Mouse (Mus musculus) spleen, adult 2 months (tissue): Measurements from ENCODE around the gene P2ry6. TPM values are rescaled to one million over a fixed set of nuclear protein-coding genes. Genes with fewer than 3 reads are reported as not detected.

Experiments
- DNase-seq, 2 experiments: peaks; one replicate each; pipeline versions ENCODE4 v3.0.0 to v3.0.0-alpha.2; 2012 to 2021; ENCODE audit warnings: low spot score in 2 of 2, low read depth in 1 of 2
- H3K27ac ChIP-seq: fragments of 200-500 bp; 2 replicates; pipeline ENCODE4 v1.5.1; 2012; ENCODE audit warnings: low read length, inconsistent platforms; ENCODE audit not compliant: insufficient read depth
- H3K27me3 ChIP-seq: fragments of 200-500 bp; 2 replicates; pipeline ENCODE4 v1.6.1; 2012; ENCODE audit warnings: mild to moderate bottlenecking, moderate library complexity, low read length, inconsistent platforms; ENCODE audit not compliant: control insufficient read depth, insufficient read depth
- H3K36me3 ChIP-seq: fragments of 200-500 bp; 2 replicates; pipeline ENCODE4 v1.6.1; 2012; ENCODE audit warnings: mild to moderate bottlenecking, low read length, inconsistent platforms; ENCODE audit not compliant: control insufficient read depth, insufficient read depth
- H3K4me1 ChIP-seq: fragments of 200-500 bp; 2 replicates; pipeline ENCODE4 v1.6.1; 2011; ENCODE audit warnings: inconsistent platforms; ENCODE audit not compliant: control insufficient read depth, insufficient read depth, insufficient read length
- H3K4me3 ChIP-seq: fragments of 200-500 bp; 2 replicates; pipeline ENCODE4 v1.5.1; 2011; ENCODE audit warnings: mild to moderate bottlenecking, inconsistent platforms; ENCODE audit not compliant: insufficient read depth, insufficient read length; ENCODE audit errors: extremely low read depth
- CTCF ChIP-seq: fragments of 200-500 bp; IDR thresholded peaks from 2 replicates; pipeline ENCODE4 v1.5.1; 2011; ENCODE audit warnings: mild to moderate bottlenecking, inconsistent platforms; ENCODE audit not compliant: insufficient read depth, insufficient read length, insufficient replicate concordance; ENCODE audit errors: extremely low read depth
- POLR2A ChIP-seq: fragments of 200-500 bp; IDR thresholded peaks from 2 replicates; pipeline ENCODE4 v1.6.1; 2011; ENCODE audit warnings: low read depth, low read length, inconsistent platforms
- WGBS: fragments of 180-500 bp; shearing (Covaris S2); methylation state at CpG from one replicate; pipeline ENCODE4 v1.1.7; 2018; 5-methylcytosine and 5-hydroxymethylcytosine counted together
- polyA plus RNA-seq: library from polyadenylated mRNA; depleted of rRNA; stranded (reverse); fragments of >200 nt; gene quantifications from 2 replicates; pipeline ENCODE4 v1.2.3, GENCODE M21; 2012

P2ry6 gene
- polyA plus RNA-seq, 1 experiment: 36.0 TPM

DNA sequence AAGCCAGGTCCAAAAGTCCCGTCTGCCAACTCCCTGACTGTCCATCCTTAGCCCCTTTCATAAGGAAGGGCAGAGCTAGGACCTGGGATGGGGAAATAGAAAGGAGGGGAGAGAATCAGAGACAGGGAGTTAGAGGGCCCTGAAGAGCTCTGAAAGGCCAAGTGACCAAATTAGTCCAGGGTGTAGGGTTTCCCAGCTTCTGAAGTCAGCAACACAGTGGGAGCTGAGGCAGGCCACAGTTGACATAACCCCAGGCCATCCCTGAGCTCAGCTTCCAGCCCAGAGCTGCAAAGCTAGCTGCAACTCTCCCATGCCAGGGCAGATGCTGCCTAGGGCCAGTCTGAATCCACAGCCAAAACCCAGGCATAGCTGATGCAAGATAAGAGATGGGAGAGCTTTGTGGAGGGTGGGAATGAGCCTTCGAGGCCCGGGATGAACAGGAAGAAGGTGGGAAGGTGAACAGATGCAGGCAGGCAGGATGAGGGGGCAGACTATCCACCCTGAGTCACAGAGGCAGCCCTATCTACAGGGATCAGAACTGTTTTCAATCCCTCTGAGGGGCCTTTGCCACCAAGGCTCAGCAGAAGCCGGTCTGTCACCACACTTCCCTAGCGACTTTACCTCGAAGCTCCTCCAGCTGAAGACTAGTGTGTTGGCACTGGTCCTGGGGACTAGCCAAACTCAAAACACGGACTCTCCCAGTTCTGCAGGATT lies 47.0 kb downstream of the P2ry6 start:
- TF ChIP-seq POLR2A: no peak
- no peak for TF ChIP-seq CTCF
- DNase-seq: no peak
- Histone ChIP-seq H3K4me3 (peak overlapping the region; percentile 10; the same call in 1 of the 2 replicates), H3K4me1 (peaks cover 11% of the 10 kb centered on the region), H3K27me3 (peaks cover 16% of the 10 kb centered on the region), H3K36me3 (no peaks in the 10 kb centered on the region), H3K27ac (no peak overlapping the region)
- whole genome bisulfite sequencing: 64% methylated on average over 7 of the region's 7 CpGs

DNA sequence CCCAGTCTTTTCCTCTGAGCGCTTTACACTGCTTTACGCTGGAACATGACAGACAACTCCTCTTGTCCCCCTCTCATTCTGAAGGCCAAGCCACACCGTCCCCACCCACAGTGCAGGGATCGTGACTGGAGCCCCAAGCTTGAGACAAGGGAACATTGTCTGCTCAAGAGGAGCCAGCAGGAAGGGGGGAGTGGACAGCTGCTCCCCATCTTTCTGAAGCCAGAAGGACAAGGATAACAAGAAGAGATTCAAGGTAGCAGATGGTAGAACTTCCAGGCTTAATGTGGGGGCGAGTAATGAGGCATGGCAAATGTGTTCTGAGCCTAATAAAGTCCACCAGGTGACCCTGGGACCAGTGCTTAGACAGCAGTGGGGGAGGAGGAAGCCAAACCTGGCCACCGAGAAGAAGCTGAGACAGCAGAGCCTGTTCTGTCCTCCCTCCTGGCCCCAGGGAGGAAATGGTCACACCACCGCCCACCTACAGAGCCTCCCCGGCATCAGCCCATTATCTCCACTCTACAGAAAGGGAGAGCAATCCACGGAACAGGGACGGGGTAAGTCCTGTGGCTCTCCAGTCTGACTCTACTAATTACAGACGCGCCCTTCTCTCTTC lies 48.0 kb downstream of the P2ry6 start:
- H3K4me3 ChIP-seq: 0 out of 2 replicates have a peak overlapping the region, but pooled peaks have one; percentile 4
- H3K36me3 ChIP-seq: no peaks in the 10 kb centered on the region
- H3K27ac ChIP-seq: peak overlapping the region; percentile 21; the same call in 1 of the 2 replicates
- peaks cover 5% of the 10 kb centered on the region; the same call in 1 of the 2 replicates for H3K4me1 ChIP-seq
- peaks cover 7% of the 10 kb centered on the region for H3K27me3 ChIP-seq
- WGBS: 73% methylated on average over 12 of the region's 12 CpGs
- TF ChIP-seq CTCF (no peak), POLR2A (no peak)
- no peak for DNase-seq

DNA sequence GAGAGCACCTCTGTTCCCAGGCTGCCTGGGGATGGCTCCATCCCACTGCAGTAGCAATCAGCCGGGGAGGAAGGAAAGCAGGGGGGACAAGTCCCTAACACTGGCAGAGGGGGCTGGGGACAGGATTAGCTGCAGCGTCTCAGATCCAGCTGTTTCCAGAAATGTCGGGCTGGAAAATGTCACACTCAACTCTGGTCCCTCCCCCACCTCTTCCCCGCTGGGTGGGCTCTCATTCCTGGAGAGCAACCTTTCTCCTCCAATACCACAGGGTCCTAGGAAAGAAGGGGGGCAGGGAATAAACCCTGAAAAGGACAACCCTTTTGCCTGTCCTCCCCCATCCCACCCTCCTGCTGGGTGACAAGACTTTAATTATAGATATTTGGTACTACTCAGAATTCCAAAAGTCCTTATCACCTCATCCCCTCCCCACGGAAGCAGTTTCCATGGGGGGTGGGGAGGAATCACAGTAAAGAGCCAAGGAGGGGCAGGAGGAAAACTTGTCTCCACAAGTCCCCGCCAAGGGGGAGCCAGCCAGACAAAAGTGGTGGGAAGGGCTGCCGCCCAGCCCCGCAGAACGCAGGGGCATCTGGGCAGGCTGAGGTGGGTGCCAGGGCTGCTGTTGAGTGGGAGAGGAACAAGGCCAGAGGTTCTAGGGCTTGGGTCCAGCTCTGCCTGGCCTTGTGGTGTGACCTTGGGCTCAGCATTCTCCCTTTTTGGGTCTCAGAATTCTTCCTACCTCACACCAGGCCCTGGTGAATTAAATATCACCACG lies 49.6 kb downstream of the P2ry6 start:
- WGBS: 86% methylated on average over 10 of the region's 10 CpGs
- Histone ChIP-seq H3K4me1 (no peaks in the 10 kb centered on the region), H3K4me3 (no peak overlapping the region), H3K27ac (0 out of 2 replicates have a peak overlapping the region, but pooled peaks have one; percentile 8), H3K36me3 (no peaks in the 10 kb centered on the region), H3K27me3 (no peaks in the 10 kb centered on the region)
- no peak for DNase-seq
- TF ChIP-seq POLR2A (no peak), CTCF (no peak)

DNA sequence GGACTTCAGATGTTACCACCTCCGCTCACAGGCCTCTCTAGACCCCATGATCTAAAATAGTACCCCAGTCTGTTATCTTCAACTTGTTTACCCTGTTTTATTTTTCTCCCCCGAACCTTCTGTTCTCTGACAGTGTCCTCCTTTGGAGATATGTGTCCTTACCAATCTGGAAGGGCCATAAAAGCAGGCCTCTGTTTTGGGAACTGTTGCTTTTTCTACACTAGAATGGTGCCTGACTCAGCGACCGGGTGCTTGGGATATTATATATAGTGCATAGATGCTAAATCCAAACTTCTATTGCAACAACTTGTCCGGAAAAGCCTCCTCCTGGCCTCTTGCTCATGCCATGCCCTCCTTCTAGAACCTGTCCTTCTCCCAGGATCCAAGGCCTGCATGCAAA lies 50.2 kb downstream of the P2ry6 start:
- Histone ChIP-seq H3K4me3 (no peak overlapping the region), H3K4me1 (no peaks in the 10 kb centered on the region), H3K36me3 (no peaks in the 10 kb centered on the region), H3K27me3 (no peaks in the 10 kb centered on the region), H3K27ac (0 out of 2 replicates have a peak overlapping the region, but pooled peaks have one; percentile 8)
- WGBS: 84% methylated on average over 5 of the region's 5 CpGs
- no peak for TF ChIP-seq CTCF
- TF ChIP-seq POLR2A: no peak
- no peak for DNase-seq

DNA sequence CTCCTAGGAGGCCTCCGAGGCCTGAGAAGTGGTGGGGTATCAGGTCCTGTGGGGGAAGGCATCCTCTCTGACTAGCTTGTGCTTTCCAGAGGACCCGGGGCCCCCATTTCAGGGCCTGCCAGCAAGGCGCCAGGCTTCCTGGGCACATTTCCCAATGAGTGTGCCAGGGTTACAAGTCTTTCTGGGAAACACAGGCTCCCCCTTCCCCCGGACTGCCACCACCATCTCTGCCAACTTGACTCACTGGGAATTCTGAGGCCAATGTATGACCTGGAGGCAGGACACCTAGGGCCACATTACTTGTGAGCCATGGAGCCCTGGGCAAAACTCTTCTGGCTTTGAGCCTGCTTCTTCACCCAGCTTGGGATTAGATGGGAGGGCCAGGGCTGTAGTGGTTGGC lies 51.5 kb downstream of the P2ry6 start:
- no peaks in the 10 kb centered on the region for H3K36me3 ChIP-seq
- no peak overlapping the region for H3K4me3 ChIP-seq
- no peak for DNase-seq
- no peaks in the 10 kb centered on the region for H3K4me1 ChIP-seq
- TF ChIP-seq CTCF (no peak), POLR2A (no peak)
- WGBS: 90% methylated on average over 4 of the region's 4 CpGs
- H3K27me3 ChIP-seq: no peaks in the 10 kb centered on the region
- no peak overlapping the region for H3K27ac ChIP-seq

DNA sequence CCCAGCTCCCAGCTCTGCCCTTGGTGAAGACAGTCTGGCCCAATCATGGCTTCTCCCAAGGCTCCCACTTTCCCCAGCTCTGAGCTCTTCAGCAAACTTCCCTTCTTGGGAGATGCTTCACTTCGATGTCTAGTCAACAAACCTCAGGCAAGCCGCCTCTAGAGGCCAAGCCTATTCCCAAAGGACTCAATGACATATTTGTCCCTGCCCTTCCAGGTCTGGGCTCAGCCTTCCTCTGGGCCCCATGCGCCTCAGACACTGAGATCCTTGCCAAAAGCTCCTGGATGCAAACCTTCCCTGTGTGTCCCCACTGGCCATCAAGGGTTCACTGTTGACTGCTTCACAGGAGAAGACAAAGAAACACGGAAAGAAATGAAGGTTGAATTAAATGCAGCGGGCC lies 53.2 kb downstream of the P2ry6 start:
- TF ChIP-seq POLR2A: no peak
- TF ChIP-seq CTCF: no peak
- Histone ChIP-seq H3K27ac (no peak overlapping the region), H3K4me3 (no peak overlapping the region), H3K27me3 (no peaks in the 10 kb centered on the region), H3K36me3 (no peaks in the 10 kb centered on the region), H3K4me1 (no peaks in the 10 kb centered on the region)
- DNase-seq: no peak
- WGBS: 84% methylated on average over 5 of the region's 5 CpGs
